Mouse (Mus musculus) spleen, adult 2 months (tissue): ENCODE results near the gene Ppfibp1.

ENCODE experiments used
- CTCF ChIP-seq: fragments of 200-500 bp; IDR thresholded peaks from 2 replicates; pipeline ENCODE4 v1.5.1; 2011; ENCODE audit warnings: mild to moderate bottlenecking, inconsistent platforms; ENCODE audit not compliant: insufficient read depth, insufficient read length, insufficient replicate concordance; ENCODE audit errors: extremely low read depth
- POLR2A ChIP-seq: fragments of 200-500 bp; IDR thresholded peaks from 2 replicates; pipeline ENCODE4 v1.6.1; 2011; ENCODE audit warnings: low read depth, low read length, inconsistent platforms

DNA sequence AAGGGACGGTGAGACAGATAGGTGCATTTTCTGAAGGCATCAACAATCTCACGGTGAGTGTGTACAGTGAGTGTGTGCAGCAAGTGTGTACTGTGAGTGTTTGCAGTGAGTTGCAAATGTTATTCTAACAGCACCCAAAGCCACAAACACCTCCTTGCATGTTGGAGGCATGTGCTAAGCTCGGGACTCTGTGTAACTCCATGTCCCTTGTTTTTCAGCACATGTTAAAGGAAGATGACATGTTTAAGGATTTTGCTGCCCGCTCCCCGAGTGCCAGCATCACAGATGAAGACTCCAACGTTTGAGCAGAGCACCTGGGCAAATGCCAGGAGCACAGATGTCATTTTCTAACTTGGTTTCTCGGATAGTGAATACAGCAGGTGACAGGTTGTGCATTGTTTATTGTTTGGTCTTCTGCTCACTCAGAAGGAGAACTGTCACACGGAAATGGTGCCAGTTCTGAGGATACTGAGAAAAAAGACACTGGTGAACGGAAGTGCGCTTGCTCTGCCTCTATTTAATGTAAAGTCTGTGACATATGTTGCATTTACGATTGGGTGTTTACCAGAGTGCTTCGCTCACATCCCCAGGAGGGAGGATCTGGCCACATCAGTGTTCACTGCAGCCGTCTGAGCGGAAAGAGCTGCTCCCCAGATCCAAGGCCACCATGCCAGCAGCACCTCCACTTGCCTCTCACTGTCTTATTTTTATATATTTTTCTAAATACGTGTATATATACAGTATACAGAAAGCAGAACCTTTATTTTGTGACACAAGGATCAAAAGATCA lies 142.0 kb downstream of the Ppfibp1 start:
- TF ChIP-seq CTCF = no peak
- no peak for TF ChIP-seq POLR2A
